In the genomic region with DNA sequence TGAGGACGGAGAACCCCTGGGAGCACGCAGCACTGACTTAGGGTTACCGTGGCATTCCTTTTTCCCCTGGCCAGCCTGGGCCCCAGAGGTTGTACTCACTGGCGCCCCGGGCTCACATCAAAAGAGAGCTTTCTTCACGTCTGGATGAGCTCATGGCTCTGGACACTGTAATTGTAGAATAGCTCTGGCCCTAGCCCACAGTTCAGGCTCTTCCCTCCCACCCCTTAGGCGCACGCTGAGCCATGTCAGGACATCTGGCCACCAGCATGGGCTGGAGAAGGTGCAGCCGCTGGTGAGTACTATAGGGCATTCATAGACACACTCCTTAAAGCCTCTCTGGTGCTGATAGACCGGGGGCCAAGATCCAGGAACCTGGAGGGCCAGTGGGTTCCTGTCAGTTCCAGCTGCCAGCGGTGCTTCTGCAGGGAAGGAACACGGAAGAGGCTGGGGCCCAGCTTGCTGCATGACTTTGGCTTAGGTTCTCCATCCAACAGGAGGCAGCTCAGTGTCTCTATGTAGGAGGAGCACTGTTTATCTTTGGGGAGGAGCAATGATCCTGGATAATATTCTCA, we compare ENCODE assay signal across 11 mouse cellular contexts.
DNase-seq lines count a peak whose midpoint lies in the region; ATAC-seq lines count a peak whose summit lies in the region.
"Had no signal": no experiment of that assay in that cellular context is flagged by ENCODE, and none has a peak within 500 bp of the region (broad histone marks: within the 10 kb centered on the region; RNA-seq: fewer than 3 reads in every experiment).

No protein-coding gene starts in this region.

- H3K27me3 ChIP-seq in kidney, embryonic 15.5 days = no peaks in the 10 kb centered on the region
- no peaks in the 10 kb centered on the region for H3K27me3 ChIP-seq in embryonic facial prominence, embryonic 11.5 days (ENCODE audit: control insufficient read depth, insufficient read depth, low read length)
- H3K27me3 ChIP-seq in intestine, embryonic 15.5 days (replicated peaks) = no peaks in the 10 kb centered on the region
- H3K27me3 ChIP-seq: liver, embryonic 15.5 days; neural tube, embryonic 13.5 days had no signal

- 39% methylated on average over 12 of the region's 12 CpGs for WGBS in kidney, embryonic 15.5 days
- WGBS in embryonic facial prominence, embryonic 11.5 days = 52% methylated on average over 12 of the region's 12 CpGs
- WGBS in intestine, embryonic 15.5 days = 54% methylated on average over 12 of the region's 12 CpGs

- H3K4me1 ChIP-seq in kidney, embryonic 15.5 days = peaks cover 41% of the 10 kb centered on the region
- H3K4me1 ChIP-seq in embryonic facial prominence, embryonic 11.5 days (ENCODE audit: control insufficient read depth, insufficient read depth, low read length) = peaks cover 3% of the 10 kb centered on the region; the same call in 1 of the 2 replicates
- H3K4me1 ChIP-seq in intestine, embryonic 15.5 days (replicated peaks) = peaks cover 27% of the 10 kb centered on the region

- ATAC-seq in kidney, embryonic 15.5 days (replicated peaks; ENCODE audit: low FRiP score) = peak; percentile 63; the same call in 1 of the 2 replicates
- peak; percentile 67; the same call in 1 of the 2 replicates for ATAC-seq in embryonic facial prominence, embryonic 11.5 days (replicated peaks; ENCODE audit: insufficient number of reproducible peaks, low FRiP score, low TSS enrichment, low read depth)
- peak; percentile 36 for ATAC-seq in intestine, embryonic 15.5 days

- no peak overlapping the region for H3K9ac ChIP-seq in kidney, embryonic 15.5 days
- H3K9ac ChIP-seq in embryonic facial prominence, embryonic 11.5 days (replicated peaks; ENCODE audit: low read length) = no peak overlapping the region
- H3K9ac ChIP-seq in intestine, embryonic 15.5 days = no peak overlapping the region
- H3K9ac ChIP-seq: liver, embryonic 15.5 days; neural tube, embryonic 13.5 days had no signal

- no peaks in the 10 kb centered on the region for H3K36me3 ChIP-seq in kidney, embryonic 15.5 days
- H3K36me3 ChIP-seq in embryonic facial prominence, embryonic 11.5 days (replicated peaks; ENCODE audit: control insufficient read depth, insufficient read depth, low read depth, low read length) = no peaks in the 10 kb centered on the region
- no peaks in the 10 kb centered on the region for H3K36me3 ChIP-seq in intestine, embryonic 15.5 days
- H3K36me3 ChIP-seq: liver, embryonic 15.5 days; neural tube, embryonic 13.5 days had no signal

- DNase-seq in kidney, adult 11 months = no peak
- peak; percentile 61 for DNase-seq in Muller cell, postnatal 12 days (ENCODE audit: inconsistent ontology term)
- DNase-seq in embryonic facial prominence, embryonic 11.5 days (ENCODE audit: low spot score) = no peak
- no peak for DNase-seq in cerebellum, adult 8-10 months
- no peak for DNase-seq in cerebellum, adult 18-20 months
- DNase-seq: kidney, postnatal 14 days; spleen, adult 18-20 months had no signal

- H3K4me2 ChIP-seq in kidney, embryonic 15.5 days = no peak overlapping the region
- H3K4me2 ChIP-seq in embryonic facial prominence, embryonic 11.5 days (ENCODE audit: low read depth, low read length) = no peak overlapping the region
- no peak overlapping the region for H3K4me2 ChIP-seq in intestine, embryonic 15.5 days (replicated peaks)
- H3K4me2 ChIP-seq: liver, embryonic 15.5 days; neural tube, embryonic 13.5 days had no signal

- 0 out of 2 replicates have a peak, but pooled peaks cover 3% of the 10 kb centered on the region for H3K9me3 ChIP-seq in kidney, embryonic 15.5 days (replicated peaks)
- no peaks in the 10 kb centered on the region for H3K9me3 ChIP-seq in embryonic facial prominence, embryonic 11.5 days (replicated peaks; ENCODE audit: control insufficient read depth, low read length)
- no peaks in the 10 kb centered on the region for H3K9me3 ChIP-seq in intestine, embryonic 15.5 days
- H3K9me3 ChIP-seq: liver, embryonic 15.5 days; neural tube, embryonic 13.5 days had no signal

- H3K27ac ChIP-seq in kidney, embryonic 15.5 days = peak overlapping the region; percentile 6
- no peak overlapping the region for H3K27ac ChIP-seq in embryonic facial prominence, embryonic 11.5 days (replicated peaks; ENCODE audit: low read depth, low read length)
- H3K27ac ChIP-seq in intestine, embryonic 15.5 days = peak overlapping the region; percentile 34; the same call in 1 of the 2 replicates
- H3K27ac ChIP-seq: liver, embryonic 15.5 days; neural tube, embryonic 13.5 days had no signal

- H3K4me3 ChIP-seq in kidney, embryonic 15.5 days (replicated peaks) = no peak overlapping the region
- no peak overlapping the region for H3K4me3 ChIP-seq in embryonic facial prominence, embryonic 11.5 days (ENCODE audit: low read depth, low read length)
- no peak overlapping the region for H3K4me3 ChIP-seq in intestine, embryonic 15.5 days (replicated peaks)
- H3K4me3 ChIP-seq: liver, embryonic 15.5 days; neural tube, embryonic 13.5 days had no signal
